Mouse (Mus musculus) heart, adult 11 months (tissue): ENCODE measurements around the gene Ftl1.

Source experiments
- DNase-seq: peaks from one replicate; pipeline ENCODE4 v3.0.0; 2022

Ftl1 gene

GRCm38 (mm10) chr7:45447325-45447990 is 12.2 kb downstream of the Ftl1 start:
- no peak for DNase-seq

DNA sequence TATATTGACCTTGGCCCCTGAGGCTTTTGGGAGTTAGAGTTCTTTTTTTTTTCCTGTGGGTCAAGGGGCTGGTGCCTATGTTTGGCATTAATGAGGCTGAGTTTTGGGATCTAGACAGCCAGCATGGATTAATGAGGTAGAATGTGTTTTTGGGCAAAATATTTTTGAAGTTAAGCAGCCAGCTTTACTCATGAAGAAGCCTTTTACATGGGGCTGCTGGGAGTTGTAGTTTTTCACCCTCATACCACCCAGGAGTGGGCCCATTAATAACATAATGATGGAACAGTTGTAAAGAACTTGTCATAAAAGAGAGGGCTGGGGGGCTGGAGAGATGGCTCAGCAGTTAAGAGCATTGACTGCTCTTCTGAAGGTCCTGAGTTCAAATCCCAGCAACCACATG is 13.1 kb downstream of the Ftl1 start:
- DNase-seq: no peak

DNA sequence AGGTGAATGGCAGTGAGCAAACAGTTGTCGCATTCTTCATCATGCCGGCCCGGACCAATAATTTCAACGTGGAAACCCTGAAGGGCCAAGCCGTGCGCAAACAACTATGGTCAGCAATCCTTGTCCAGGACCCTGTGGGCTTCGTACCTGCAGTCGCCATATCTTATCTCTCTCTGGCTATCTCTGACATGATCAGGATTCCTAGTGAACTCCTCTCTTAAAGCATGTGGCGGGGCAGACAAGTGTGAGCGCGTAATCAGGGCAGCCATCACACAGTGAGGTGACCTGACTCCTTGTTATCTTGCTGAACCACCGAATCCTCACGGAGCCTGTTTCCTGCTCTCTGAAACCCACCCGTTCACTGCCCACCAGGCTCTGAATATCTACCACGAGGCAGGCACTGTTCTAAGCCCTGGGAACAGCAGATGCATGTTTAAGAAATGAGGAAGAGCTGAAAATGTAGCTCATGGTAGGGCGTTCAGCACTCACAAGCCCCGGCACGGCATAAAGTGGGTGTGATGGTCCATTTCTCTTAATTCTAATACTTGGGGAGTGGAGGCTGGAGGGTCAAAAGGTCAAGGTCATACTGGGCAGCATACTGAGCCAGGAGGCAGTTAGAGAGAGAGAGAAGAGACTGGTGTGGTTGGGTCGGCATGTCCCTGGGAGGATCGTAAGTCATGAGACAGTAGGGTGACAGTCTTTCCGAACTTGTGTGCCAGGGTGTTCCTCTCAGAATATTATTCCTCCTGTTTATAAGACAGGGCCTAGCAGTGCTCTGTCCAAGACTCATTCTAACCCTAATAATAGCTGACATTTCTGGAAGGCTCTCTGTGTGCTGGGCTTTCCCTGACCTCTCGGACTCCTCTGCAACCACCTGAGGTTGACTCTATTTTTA is 15.9 kb downstream of the Ftl1 start:
- DNase-seq: peak; percentile 89

GRCm38 (mm10) chr7:45437521-45438276 is 22.0 kb downstream of the Ftl1 start, which contains the start of gene Ruvbl2:
Gene Ruvbl2 (minus strand): TSS chr7:45438096.
- DNase-seq: peak; percentile 89

GRCm38 (mm10) chr7:45437046-45437445 is 22.6 kb downstream of the Ftl1 start:
- DNase-seq: no peak

DNA sequence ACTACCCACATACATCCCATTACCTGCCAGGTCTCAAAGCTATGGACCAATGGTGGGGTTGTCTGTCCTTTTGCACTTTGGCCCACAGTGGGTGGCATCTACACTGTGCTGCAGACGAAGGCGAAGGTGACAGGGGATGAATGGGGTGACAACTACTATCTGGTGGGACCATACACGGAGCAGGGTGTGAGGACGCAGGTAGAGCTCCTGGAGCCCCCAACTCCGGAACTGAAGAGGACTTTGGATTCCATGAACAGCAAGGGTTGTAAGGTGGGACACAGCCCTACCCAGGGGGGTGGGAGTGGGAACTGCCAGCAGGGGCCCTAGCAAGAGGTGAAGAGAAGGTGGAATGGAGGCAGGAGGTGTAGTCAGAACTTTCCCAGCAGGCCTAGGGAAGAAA is 23.2 kb downstream of the Ftl1 start:
- DNase-seq: no peak

GRCm38 (mm10) chr7:45435038-45435437 is 24.6 kb downstream of the Ftl1 start:
- no peak for DNase-seq

GRCm38 (mm10) chr7:45434203-45435015 is 25.3 kb downstream of the Ftl1 start, which contains the start of gene Gys1:
Gene Gys1 (plus strand): TSS chr7:45434844.
- DNase-seq: peak; percentile 100

DNA sequence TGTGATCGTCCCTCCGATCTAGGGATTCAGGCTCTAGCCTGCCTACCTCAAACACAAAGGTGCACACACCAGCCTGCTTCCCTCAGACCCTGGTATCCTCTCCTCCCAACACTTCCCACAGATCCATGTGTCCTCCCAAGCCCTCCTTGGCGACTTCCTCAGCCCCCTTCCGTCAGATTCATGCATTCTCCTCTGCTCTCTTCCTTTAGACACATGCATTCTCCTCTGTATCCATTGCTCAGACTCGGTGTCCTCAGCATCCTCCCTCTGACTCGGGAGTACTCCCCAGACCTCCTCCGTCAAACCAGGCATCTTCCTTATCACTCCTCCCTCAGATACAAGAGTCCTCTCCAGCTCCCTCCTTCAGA is 25.9 kb downstream of the Ftl1 start:
- peak; percentile 94 for DNase-seq

DNA sequence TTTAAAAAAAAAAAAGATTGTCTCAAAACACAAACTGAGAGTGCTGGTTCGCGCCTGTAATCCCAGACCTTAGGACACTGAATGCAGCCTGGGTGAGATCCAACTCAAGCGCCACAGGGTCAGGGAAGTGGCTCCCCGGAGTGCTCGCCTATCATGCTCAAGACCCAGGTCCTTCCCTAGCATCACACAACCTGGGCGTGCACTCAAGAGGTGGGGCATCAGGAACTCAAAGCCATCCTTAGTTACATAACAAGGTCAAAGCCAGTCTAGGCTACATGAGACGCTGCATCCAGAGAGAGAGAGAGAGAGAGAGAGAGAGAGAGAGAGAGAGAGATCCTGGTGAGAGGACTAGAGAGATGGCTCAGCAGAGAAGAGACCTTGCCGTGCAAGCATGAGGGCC is 33.1 kb downstream of the Ftl1 start:
- no peak for DNase-seq

DNA sequence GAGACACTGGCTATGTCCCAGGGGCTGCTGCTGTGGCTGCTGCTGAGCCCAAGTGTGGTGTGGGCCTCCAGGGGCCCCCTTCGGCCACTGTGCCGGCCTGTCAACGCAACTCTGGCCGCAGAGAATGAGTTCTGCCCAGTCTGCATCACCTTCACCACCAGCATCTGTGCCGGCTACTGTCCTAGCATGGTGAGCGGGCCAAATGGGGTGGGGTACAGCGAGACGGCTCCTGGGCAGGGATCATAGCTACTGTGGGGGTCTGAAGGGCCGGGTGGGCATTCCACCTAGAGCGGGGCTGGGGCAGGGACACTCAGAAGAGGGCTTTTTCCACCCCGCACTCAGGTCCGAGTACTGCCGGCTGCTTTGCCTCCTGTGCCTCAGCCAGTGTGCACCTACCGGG is 38.5 kb downstream of the Ftl1 start:
- no peak for DNase-seq

- no peak for DNase-seq
These were observed 39.1 kb downstream of the Ftl1 start, which contains the start of gene Lhb for GRCm38 (mm10) chr7:45420615-45420919. Gene Lhb (plus strand): TSS chr7:45420820.

- no peak for DNase-seq
These were observed 39.6 kb downstream of the Ftl1 start for GRCm38 (mm10) chr7:45419859-45420614.

- DNase-seq: no peak
These were observed 41.7 kb downstream of the Ftl1 start for GRCm38 (mm10) chr7:45417962-45418492.

GRCm38 (mm10) chr7:45415636-45416035 is 44.0 kb downstream of the Ftl1 start:
- peak; percentile 79 for DNase-seq

- peak; percentile 84 for DNase-seq
These were observed 44.9 kb downstream of the Ftl1 start for GRCm38 (mm10) chr7:45414740-45415224.

DNA sequence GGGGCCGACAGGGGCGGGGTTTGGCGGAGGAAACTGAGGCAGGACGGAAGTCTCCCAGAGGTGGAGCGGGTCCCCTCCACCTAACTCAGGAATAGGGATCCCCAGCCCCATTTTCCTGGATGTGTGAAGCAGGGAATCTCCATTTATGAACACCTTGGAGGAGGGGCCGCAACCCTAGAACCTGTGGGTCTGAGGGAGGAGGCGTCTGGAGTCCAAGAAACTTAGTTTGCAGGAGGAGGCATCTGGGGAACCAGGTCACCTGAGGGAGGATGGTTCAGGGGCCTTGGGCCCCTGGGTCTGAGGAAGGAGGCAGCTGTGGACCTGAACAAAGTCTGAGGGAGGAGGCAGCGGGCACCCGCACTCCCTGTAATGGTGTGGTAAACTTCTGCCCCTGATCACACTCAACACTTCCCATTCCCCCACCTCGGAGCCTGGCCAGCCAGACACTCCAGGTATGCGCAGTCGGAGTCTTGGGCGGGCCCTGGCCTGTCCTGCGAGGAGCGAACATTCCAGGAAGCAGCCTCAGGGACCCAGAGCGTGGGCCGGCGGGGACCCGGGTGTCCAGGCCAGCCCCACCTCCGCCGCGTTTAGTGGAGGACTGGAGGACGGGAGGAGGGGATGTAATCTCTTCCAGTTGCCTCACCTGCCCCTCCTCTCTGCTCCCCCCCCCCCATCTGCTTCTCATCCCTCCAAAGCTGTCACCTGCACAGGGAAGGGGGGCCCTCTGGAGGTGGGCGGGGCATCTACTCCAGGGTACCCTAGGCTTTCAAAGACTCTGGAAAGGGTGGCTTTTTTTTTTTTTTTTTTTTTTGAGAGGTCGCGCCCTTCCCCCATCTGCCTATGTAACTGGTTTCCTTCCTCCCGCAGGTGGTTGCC is 45.6 kb downstream of the Ftl1 start:
- DNase-seq: peak; percentile 89

DNA sequence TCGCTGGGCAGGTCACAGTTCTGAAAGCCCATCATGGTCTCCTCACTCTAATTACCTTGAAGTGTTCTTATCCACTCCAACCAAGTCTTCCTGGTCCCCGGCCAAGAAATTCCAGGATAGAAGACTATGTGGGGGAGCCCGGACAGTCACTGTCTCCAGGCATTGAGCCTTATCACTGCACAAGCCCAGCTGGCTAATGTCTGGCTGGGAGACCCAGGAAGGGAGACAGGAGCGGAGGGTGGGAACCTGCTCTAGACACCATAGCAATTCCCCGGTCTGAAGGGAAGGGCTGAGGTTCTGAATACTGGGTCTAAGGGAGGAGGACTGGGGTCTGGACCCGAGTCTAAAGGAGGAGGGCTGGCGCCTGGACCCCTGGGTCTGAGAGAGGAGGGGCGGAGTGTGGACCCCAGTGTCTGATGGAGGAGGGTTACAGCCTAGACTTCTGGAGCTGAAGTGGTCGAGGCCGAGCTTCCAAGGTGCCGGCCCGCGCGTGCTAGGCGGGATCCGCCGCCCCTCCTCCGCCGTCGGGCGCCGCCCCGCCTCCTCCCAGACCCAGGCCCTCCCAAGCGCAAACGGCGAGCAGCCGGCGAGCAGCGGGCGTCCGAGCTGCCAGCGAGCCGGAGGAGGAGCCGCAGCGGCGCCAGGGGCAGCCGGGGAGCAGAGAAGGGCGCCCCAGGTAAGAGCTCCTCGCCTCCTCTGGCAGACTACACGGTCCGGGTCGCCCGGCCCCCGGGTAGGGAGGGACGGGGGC is 46.4 kb downstream of the Ftl1 start, which contains the start of gene Ntf5:
TSS of gene Ntf5 (plus strand) at position 583 of the 751 bp plus-strand sequence.
- peak; percentile 89 for DNase-seq

DNA sequence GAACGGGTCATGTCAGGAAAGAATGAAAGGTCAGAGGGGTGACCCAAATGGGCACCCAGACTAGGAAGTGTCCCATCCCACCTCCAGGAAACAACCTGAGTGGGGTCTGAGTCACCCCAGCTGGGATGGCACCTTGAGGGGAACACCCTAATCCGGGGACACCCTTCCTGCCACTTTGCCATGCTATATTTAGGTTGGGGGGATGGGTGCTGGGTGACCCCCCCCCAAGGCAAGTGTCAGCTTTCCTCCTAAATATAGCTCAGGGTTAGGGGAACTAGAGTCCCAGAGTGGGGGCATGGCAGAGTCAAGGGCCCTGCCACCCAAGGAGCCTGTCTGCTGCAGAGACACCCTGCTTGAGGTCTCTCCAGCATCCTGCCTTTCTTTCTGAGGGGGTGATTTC is 47.3 kb downstream of the Ftl1 start:
- DNase-seq: peak; percentile 91
